Mouse (Mus musculus) frontal cortex, postnatal 36 days (tissue): ENCODE data around the gene Uba5.

Experiments used
- DNase-seq, 2 experiments: peaks; one replicate each; pipeline ENCODE4 v3.0.0; 2022; ENCODE audit warnings: low spot score in 2 of 2

Uba5 gene

DNA sequence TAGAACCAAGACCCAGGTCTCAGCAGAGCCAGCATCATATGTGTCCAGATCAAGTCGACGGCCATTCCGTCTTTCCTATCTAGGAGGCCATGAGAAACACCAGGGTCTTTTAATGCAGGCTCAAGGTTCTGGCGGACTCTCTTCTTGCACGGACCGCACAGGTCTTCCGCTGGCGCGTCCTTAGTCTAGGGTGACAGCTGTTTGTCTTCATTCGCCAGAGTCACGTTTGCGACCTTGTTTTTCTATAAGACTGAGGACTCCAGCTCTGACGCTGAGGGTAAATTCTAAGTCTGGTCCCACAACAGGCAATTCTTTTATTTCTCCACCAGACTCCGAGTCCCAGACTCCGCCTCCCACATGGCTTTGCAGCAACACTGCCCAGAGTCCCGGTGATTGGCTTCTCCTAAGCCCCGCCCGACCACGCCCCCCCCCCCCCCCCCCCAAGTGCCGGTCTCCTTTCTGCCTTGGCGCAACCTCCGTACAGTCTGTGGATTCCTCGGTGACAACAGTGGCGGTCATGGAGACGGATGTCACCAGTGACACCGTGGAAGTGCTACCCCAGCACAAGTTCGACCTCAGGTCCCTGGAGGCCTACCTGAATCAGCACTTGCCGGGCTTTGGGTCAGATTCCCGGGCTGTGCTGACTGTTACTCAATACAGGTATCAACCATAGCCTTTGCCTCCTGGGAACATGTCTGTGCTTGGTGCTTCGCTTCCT, 469 bp upstream of the Uba5 start, which contains the start of gene Acad11:
Acad11 (plus strand) TSS at position 134 of the 718 bp plus-strand sequence.
- peak; percentile 90 to 93 for DNase-seq

GRCm38 (mm10) chr9:104051028-104051427, 11.9 kb downstream of the Uba5 start:
- no peak for DNase-seq

DNA sequence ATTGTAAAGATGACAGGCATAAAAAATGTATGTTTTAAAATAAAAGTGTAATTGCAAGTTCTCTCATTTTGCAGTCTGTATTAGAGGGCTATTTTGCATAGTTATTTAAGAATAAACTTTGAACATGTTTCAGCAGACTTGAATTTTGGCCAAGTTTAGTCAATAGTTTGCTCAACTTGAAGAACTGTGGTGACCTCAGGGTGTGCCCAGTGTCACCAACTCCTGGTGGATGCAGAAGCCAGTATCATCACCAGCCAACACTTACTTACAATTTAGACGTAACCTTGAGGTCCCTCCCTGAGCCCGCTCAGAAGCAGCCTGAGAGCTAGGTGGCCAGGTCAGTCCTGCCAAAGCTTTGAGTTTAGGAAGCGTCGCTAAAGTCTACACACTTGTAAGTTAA, 19.3 kb downstream of the Uba5 start:
- no peak for DNase-seq

GRCm38 (mm10) chr9:104040362-104040761, 22.6 kb downstream of the Uba5 start, which contains the start of gene Gm28305:
TSS of gene Gm28305 (plus strand) at chr9:104040662.
- no peak for DNase-seq

GRCm38 (mm10) chr9:104039742-104040141, 23.2 kb downstream of the Uba5 start:
- DNase-seq, result no peak

DNA sequence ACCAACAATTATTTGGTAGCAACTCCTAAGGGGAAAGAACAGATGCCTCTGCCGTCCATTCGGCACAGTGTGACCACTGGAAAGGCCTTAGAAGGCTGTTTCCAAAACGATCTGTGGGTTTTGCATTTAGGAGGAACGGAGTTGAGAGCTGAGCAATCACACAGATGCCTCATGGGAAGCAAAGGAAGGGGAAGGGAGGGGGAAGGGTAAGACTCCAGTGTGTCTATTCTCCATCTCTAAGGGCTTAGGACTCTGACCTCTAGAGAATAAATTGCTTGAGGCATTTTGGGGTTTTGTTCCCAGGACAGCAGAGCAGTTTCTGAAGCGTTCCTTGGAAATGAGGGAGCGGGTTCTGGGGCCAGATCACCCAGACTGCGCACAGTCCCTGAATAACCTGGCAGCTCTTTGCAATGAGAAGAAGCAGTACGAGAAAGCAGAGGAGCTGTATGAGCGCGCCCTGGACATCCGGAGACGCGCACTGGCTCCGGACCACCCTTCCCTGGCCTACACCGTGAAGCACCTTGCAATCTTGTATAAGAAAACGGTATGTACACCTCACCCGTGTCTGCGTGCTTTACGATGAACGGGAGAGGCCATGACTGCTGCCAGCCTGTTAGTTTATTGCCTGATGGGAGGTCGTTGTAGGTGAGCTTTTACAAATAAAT, 23.8 kb downstream of the Uba5 start:
- no peak for DNase-seq

GRCm38 (mm10) chr9:104038266-104038665, 24.7 kb downstream of the Uba5 start:
- DNase-seq, result no peak

GRCm38 (mm10) chr9:104035261-104036015, 27.5 kb downstream of the Uba5 start:
- DNase-seq, result peak; percentile 69 to 82

GRCm38 (mm10) chr9:104034718-104035117, 28.2 kb downstream of the Uba5 start:
- DNase-seq, result no peak

- no peak for DNase-seq
These were observed 28.7 kb downstream of the Uba5 start for GRCm38 (mm10) chr9:104034231-104034630.

DNA sequence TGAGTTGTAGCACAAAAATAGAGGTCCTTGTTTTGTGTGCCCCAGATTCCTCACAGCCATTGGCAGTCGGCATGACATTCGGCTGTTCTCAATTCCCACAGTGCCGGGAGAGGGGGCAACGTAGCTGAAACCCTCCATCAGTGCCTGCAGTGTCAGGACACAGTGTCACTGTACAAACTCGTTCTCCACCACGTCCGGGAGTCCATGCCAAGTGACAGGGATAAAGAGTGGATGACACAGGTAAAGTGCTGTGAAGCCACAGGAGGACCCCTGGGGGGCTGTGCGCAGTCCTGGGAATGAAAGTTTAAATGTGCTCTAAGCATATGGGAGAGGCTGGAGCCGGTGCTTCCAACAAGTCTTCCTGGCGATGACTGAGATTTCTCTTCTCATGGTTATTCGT, 33.1 kb downstream of the Uba5 start:
- DNase-seq, result no peak

GRCm38 (mm10) chr9:104027186-104027585, 35.7 kb downstream of the Uba5 start:
- no peak for DNase-seq

- DNase-seq, result no peak
These were observed 41.9 kb downstream of the Uba5 start for GRCm38 (mm10) chr9:104021026-104021425.

GRCm38 (mm10) chr9:104014526-104014925, 48.4 kb downstream of the Uba5 start:
- DNase-seq, result peak in 1 of 2 experiments; percentile 22

DNA sequence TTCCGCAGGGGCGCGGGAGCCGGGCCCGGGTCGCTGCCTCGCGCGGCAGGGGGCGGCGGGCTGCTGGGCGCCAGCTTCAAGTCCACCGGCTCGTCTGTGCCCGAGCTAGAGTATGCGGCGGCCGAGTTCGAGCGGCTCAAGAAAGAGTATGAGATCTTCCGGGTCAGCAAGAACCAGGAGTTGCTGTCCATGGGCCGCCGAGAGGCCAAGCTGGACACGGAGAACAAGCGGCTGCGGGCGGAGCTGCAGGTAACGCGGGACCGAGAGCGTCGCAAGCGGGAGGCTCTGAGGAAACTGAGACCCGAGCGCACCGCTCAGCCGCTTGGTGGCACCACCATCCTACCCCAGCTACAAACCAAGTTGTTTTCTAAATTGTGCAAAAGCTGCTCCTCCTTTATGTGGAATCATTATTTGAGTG, 60.0 kb downstream of the Uba5 start:
- DNase-seq, result peak in 1 of 2 experiments; percentile 79

DNA sequence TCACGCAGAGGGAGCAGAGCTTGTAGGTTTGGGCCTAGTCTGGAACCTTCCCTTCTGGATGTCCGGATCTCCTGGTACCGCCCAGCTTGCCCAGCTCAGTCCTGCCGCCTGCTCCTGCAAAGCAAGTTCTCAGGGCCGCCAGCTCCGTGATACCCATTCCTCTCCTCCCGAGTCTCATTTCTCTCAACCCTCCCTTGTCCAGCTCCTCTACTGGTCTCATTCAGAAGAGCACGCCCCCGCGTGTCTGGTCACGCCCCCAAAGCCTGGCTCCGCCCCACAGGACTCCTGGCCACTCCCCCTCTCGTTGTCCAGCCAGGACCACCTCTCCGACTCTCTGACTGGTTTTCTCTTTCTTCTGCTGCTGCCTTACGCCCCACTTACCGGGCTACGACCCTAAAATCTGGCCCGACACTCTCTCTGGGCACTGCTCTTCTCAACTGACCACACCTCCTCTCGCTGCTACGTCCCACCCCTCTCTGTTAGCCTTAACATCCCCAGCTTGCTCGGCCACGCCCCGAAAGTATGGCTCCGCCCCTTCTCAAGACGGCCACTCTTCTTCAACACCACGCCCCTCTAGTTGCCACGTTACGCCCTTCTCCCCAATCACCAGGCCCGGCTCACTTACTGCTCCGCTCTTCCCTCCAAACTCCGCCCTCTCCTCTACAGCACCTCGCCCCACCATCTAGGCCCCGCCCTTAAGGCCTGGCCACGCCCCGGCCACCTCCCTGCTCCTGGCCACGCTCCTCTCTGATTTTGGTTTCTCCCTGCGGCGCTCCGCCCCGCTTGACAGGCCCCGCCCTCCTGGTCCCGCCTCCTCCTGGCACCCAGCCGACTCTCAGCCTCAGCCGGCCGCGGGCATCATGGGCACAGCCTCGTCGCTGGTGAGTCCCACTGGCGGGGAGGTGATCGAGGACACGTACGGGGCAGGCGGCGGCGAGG, 60.7 kb downstream of the Uba5 start, which contains the start of gene Nphp3:
Nphp3 (plus strand) TSS at position 624 of the 939 bp plus-strand sequence.
- peak; percentile 98 to 99 for DNase-seq

- DNase-seq, result no peak
These were observed 62.3 kb downstream of the Uba5 start for GRCm38 (mm10) chr9:104000601-104001000.
